Mouse (Mus musculus) mouse embryonic stem cell (cell line): ENCODE data around the gene Cox6a1.

Experiments
- in situ Hi-C, 2 experiments: fragments of 300-500 bp; cut with MboI; formaldehyde crosslinking; loops; 1 replicate in 1 of 2; 3 replicates in 1 of 2; pipeline ENCODE4 v1.14.3; 2019 to 2020; ENCODE audit warnings: low sequenced_read_pairs in 2 of 2, low pct_unique_long_range_greater_than_20kb in 1 of 2, mixed read lengths in 1 of 2; ENCODE audit not compliant: unreplicated experiment in 1 of 2

Gene Cox6a1

DNA sequence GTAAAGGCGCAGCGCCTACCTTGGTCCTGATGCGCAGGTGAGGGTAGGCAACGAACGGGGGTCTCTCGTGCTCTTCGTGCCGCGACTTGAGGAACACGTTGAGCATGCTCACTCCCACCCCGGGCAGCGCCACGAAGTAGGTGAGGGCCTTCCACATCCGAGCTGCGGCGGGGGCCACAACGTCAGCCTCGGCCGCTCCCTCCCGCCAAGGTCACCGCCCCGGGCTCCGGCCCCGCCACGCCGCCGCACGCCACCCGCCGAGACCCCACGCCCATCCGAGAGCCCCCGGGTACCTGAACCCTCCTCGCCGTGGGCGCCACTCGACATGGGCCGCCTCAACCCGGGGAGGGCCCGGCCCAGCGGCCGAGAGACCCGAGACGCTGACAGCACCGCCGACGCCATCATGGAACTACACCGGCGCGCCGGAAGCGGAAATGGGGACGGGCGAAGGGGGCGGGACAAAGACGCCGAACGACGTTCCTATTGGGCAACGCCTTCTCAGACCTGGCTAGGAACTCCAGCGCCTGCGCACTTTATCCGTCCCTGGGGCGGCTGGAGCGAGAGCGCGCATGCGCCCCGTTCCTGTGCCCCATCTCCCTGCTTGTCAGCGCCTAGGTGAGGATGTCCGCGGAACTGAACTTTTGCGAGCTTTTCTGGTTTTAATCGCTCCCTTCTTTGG, at the start of gene Cox6a1:
Cox6a1 (minus strand) TSS at position 436 of the 679 bp plus-strand sequence.
- in situ Hi-C loops: loop anchor here in 1 of 2 experiments (5.0 kb wide), 1 partner anchor 114 kb away; no protein-coding TSS in a partner anchor

DNA sequence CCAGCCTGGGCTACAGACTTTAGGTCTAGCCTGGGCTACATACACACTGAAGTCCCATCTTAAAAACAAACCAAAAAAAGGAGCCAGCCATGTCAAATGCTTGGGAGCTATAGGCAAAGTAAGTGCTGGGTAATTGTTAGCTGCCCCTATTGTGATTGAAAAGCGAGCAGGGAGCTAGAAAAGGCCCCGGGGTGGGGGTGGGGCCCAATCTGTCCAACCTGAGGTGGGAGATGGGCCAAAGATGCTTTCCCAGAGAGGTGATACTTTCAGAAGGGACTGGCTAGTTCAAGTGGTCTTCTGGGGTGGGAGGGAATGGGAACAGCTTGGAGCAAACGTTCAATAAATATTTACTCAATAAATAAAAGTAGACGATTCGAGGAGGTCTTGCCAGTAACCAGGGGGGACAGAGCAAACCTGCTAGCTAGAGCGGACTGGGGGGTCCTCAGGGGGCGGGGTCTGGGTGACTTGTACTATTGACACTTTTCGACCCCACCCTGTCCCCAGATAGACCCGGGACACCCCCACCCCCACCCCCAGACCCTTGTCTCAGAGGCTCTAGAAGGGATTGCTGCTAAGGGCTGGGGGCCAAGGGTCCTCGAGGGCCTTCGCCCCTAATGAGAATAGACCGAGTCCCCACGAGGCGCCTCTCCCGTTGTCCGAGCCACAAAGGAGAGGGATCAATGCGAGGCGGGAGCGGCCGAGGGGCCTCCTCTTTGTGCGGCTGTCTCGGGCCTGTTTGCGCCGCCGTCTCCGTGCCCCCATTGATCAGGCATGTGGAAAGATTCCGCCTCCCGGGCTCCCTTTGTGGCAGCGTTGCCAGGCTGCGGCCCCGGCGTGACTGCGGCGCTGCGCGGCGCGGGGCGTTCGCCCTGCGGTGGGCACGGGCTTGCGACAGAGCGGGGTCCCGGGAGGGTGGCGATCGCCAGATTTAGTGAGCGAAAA, 49.3 kb upstream of the Cox6a1 start:
- in situ Hi-C loops: no loop called here

DNA sequence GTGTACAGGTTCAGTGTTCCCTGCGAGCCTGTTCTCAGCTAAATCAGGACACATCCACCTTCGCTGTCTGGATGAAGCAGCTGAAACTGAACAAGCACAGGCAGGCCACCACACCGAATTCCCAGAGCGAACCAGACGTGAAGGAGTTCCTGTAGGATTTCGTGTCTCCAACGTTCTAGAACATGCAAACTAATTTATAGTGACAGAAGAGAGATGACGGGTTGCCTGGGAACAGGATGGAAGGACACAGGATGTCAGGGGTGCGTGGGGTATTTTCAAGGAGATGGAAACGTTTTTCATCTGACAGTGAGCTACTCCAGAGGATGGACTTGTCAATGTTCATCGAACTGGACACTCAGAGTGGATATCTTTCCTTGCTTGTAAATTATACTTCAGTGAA, 47.9 kb upstream of the Cox6a1 start:
- in situ Hi-C loops: no loop called here

DNA sequence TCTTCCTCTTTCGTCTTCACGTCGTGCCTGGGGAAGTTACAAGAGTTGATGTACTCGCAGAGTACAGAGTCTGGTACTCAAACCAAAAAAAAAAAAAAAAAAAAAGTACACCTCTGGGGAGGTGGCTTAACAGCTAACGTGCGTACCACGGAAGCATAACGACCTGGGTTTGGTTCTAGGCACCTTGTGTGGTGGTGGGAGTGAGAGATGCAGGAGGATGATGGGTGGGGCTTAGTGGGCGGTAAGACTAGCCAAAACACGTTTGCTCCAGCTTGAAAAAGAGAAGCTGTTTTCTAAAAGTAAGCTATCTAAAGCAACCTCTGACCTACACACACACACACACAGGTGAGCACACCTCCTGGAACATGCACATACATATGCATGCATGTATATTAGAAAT, 46.1 kb upstream of the Cox6a1 start:
- in situ Hi-C loops: no loop called here

DNA sequence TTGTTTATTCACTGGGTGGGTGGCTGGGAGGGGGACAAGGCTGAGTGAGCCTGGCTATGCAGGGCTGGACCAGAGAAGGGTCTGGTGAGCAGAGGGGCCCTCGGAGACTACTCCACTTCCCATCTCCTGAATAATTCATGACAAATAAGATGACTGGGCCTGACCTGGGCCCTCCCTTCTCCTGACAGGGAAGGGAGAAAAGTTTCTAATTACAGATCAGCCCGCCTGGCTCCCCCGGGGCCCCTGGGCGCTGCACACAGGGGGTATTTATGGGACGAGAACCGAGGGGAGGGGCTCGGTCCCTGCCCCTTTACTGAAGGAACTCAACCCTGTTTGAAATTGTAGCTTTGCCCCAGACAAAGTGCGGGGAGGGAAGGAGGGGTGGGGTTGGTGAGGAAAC, 45.4 kb upstream of the Cox6a1 start:
- in situ Hi-C loops: no loop called here

DNA sequence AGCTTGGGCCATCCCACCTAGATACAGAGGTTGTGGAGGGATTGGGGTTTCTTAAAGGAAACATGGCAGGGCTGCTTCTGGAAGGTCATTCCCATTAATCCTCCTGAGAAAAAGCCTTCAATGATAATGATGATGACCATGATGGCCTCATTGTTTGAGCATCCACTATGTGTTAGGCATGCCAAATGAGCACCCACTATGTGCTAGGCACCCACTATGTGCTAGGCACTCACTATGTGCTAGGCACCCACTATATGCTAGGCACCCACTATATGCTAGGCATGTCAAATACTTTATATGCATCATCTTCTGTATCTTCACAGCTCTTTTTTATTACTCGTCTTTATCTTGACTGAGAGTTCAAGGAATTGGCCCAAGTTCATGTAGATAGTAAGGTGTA, 44.2 kb upstream of the Cox6a1 start:
- in situ Hi-C loops: no loop called here

DNA sequence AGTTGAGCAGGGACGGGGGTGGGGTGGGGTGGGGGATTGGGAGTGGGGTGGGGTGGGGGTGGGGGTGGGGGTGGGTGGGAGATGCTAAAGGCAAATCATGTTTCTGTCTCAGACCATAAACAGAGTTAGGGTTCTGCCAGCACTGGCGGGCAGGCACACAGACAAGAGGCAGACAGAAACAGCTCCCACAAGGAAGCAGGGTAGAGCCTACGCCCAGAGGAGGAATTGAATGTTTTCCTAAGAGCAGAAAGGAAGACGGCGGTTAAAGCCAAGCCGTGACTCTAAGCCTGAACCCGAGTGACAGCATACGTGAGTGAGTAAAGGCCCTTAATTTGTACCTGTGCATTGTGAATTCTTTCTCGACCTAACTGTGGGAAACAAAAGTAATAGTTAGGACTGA, 43.2 kb upstream of the Cox6a1 start:
- in situ Hi-C loops: no loop called here

DNA sequence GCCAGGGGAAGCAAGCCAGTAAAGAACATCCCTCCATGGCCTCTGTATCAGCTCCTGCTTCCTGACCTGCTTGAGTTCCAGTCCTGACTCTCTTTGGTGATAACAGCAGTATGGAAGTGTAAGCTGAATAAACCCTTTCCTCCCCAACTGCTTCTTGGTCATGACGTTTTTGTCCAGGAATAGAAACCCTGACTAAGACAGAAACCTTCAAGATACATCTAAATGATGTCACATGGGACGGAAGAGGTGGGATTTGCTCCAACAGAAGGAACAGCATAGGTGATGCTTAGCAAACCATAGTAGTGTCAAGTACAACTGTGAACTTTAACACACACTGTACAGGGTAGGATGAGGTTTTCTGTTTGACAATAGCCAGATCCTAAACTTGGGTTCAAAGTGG, 30.1 kb upstream of the Cox6a1 start:
- in situ Hi-C loops: loop anchor here (5.0 kb wide), 1 partner anchor 63 kb away; no protein-coding TSS in a partner anchor

DNA sequence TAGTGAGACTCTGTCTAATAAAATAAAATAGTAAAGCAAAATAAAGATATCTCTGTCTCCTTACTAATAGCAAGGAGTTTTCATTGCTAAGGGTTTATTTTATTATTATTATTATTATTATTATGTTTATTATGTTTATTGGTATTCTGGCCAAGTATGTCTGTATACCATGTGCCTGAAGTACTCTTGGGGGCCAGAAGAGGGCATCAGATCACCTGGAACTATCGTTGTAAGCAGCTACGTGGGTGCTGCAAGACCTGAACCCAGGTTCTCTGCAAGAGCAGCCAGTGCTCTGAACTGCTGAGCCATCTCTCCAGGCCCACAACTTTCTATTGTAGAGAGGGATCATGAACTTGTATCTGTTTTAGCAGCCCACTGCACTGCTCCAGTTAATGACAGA, 26.7 kb upstream of the Cox6a1 start:
- in situ Hi-C loops: loop anchor here (5.0 kb wide), 1 partner anchor 67 kb away; no protein-coding TSS in a partner anchor

DNA sequence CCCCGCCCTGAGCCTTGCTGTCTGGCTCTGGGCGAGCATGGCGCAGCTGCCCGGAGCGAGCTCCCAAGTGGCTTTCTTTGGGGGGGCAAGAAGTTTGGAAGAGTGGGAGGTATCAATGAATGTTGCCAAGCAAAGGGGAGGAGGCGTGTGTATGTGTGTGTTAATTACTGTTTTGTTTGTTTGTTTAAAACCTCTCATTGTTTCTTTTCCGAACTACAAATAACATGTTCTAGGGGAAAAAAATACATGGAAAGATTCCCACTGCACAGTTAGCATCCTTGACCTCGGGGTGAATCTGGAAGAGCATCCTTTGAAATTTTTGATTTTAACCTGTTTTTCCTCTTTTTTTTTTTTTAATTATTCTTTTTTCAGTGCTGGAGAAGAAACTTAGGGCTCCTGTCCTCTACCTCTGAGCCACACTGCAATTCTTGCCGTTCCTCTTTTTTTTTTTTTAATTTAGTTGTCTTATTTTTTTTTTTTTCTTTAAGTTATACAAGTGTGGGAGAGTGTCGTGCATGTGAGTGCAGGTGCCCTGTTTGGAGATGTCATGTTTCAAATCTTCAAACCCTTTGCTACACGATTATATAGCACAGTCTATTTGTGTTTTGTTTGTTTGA, 25.5 kb upstream of the Cox6a1 start:
- in situ Hi-C loops: no loop called here

DNA sequence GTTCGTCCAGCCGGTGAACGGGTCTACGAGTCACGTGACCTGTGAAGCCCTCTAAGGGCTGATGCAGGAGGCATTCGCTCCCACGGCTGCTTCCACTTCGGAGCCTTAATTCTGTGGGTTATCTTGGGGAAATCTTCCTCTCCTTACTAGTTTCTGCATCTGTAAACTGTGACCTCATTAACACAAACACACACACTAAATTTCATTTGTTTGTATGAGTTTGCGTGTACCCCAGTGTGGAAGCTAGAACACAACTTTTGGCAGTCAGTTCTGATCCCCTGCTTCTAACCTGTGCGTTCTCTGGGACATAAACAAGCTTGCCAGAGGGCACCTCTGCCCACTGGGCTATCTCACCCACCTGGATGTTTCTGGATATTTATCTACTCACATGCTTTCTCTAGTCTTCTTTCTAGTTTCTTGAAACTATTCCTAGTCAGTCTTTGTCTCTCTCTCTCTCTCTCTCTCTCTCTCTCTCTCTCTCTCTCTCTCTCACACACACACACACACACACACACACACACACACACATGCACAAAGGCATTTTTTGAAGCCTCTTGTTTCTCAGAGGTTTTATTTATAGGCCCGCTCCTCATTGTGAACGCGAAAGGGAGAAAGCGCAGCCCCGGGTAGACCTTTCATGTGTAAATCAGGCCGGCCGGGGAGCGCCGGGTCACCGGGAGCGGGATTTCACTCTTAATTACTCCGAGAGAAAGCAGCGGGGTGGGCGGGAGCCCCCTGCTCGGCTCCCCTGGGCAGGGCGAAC, 24.8 kb upstream of the Cox6a1 start:
- in situ Hi-C loops: no loop called here

DNA sequence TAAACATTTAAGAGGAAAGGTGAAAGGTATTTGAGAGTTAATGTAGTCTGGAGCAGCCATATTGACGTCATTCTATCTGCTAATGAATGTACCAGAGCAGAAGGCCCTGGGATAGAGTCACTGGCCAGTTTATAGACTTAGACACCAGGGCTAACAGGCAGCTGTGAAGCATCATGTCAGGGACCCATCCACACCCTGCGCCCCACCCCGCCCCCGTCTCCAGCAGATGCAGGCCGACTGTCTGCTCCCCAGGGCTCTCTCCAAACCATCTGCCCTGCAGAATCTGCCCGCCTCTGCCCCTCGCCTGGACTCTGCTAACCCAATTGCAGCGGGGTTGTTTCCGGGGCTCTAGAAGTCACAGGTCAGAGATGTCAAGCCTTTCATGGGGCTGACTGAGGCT, 23.0 kb upstream of the Cox6a1 start:
- in situ Hi-C loops: no loop called here

DNA sequence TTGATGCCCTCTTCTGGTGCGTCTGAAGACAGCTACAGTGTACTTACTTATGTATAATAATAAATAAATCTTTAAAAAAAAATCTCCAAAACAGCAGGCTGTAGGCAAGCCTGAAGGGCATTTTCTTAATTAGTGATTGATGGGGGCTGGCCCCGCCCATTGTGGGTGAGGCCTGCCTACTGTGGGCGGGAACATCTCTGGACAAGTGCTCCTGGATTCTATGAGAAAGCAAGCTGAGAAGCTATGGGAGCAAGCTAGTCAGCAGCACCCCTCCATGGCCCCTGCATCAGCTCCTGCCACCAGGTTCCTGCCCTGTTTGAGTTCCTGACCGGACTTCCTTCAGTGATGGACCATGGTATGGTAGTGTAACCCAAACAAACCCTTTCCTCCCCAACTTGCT, 16.0 kb upstream of the Cox6a1 start:
- in situ Hi-C loops: loop anchor here in 1 of 2 experiments (5.0 kb wide), 1 partner anchor 38 kb away; no protein-coding TSS in a partner anchor

DNA sequence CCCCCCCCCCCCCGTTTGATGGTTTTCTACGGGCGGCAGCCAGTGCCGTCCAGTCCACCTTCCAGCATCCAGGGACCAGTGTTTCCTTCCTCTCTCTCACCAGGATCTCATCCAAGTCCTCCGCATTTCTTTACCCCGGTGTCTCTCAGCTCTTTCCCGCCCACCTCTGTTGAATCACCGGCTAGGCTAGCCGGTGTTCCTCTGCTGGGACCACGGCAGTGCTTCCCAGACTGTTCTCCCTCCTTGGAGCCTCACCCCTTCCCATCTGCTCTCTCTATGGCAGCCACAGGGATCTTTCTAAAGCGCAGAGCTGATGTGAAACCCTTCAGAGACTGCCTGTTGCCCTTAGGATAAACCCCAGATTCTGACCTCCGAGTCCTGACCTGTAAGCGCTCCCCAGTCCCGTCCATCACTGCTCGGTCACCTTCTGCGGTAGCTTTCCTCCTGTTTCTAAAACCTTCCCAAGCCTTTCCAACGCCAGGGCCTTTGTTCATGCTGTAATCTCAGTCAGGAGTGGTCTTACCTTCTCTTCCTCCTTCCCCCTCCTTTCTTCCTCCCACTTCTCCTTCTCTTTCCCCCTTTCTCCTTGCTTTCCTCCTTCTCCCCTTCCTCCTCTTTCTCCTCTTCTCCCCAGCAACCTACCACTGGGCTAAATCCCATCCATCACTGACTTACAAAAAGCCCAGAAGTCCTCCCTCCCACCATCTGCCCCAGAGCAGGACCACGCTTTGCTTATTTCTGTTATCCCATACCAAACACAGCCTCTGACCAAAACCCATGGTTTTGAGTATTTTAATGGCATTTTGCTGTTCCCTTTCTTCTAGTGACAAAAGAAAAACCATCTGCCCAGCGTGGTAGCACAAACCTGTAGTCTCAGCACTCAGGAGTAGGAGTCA, 14.3 kb upstream of the Cox6a1 start:
- in situ Hi-C loops: no loop called here

DNA sequence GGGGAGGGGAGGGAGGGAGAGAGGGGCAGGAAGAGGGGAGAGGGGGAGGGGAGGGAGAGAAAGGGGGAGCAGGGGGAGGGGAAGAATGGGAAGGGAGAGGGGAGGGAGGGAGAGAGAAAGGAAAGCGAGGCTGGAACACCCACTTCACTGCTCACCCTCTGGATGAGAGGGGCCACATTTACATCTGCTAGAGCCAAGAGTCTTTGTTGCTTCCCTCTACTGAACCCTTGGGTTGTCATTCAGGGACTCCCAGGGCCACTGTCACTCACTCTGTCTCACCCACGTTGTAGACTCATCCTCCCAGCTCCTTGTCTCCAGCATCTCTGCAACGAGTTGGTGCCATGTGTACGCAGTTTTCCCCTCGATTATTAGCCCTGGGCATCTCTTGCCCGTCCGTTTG, 13.4 kb upstream of the Cox6a1 start:
- in situ Hi-C loops: no loop called here

DNA sequence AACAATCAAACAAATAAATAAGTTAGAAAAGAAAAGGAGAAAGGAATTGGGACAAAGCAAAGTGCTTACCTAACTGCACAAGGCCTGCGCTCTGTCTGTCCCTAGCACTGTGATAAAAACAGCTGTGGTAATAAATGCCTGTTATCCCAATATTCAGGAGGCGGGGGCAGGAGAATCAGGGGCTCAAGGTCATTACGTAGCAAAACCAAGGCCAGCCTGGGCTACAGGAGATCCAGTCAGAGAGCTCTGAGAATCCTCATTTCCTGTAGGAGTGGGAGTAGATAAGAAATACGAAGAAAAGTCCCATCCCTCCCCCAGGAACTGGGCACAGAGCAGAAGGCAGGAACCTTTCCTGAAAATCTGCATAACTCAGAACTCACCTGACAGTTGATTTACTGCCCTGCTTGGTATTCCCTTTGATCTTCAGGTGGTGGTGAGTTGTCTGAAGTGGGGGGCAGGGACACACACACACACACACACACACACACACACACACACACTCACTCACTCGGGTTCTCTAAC, 11.1 kb upstream of the Cox6a1 start:
- in situ Hi-C loops: loop anchor here in 1 of 2 experiments (5.0 kb wide), 1 partner anchor 97 kb away; no protein-coding TSS in a partner anchor

DNA sequence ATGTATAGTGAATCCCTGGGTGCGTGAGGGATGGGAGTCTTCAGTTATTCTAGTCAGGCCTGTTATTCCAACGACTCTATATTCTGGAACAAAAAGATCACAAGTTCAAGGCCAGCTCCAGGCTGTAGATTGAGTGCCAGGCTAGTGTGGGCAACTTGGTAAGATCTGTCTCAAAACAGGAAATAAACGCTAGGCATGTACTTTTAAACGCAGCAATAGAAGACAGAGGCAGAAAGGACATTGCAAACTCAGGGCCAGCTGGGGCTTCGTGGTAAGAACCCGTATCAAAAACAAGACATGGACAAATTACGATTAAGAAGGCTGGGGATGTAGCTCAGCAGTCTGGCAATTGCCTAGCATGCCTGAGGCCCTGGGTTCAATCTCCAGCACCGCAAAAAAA, 10.7 kb upstream of the Cox6a1 start:
- in situ Hi-C loops: loop anchor here in 1 of 2 experiments (5.0 kb wide), 1 partner anchor 98 kb away; no protein-coding TSS in a partner anchor
